Mouse (Mus musculus) liver, postnatal 0 days (tissue): ENCODE results near the gene Vps11. TPM values are rescaled to one million over a fixed set of nuclear protein-coding genes. Genes with fewer than 3 reads are reported as not detected.
A peak's percentile ranks its signal among the peaks of the same experiment; 100 is the strongest.

Experiments
- ATAC-seq: fragments of 200-750 bp; cut with Nextera tagmentation; 2 replicates; pipeline ENCODE4 v1.8.0; 2017; ENCODE audit warnings: mild to moderate bottlenecking, moderate library complexity
- DNase-seq: peaks from one replicate; pipeline ENCODE4 v3.0.0-alpha.2; 2016
- H3K27ac ChIP-seq: fragments of 300-500 bp; sonication (generic); 2 replicates; pipeline ENCODE4 v1.5.1; 2014; ENCODE audit warnings: antibody characterized with exemption, moderate library complexity, mild to moderate bottlenecking, low read depth
- H3K27me3 ChIP-seq: fragments of 300-500 bp; sonication (generic); 2 replicates; pipeline ENCODE4 v1.6.1; 2014; ENCODE audit warnings: low read length, control low read depth, mixed read lengths; ENCODE audit not compliant: insufficient read depth
- H3K36me3 ChIP-seq: fragments of 300-500 bp; sonication (generic); replicated peaks from 2 replicates; pipeline ENCODE4 v1.6.1; 2014; ENCODE audit warnings: mild to moderate bottlenecking, control low read depth, low read length, moderate library complexity, mixed read lengths; ENCODE audit not compliant: insufficient read depth
- H3K4me1 ChIP-seq: fragments of 300-500 bp; sonication (generic); 2 replicates; pipeline ENCODE4 v1.6.1; 2014; ENCODE audit warnings: antibody characterized with exemption, mild to moderate bottlenecking, control low read depth; ENCODE audit not compliant: insufficient read depth
- H3K4me2 ChIP-seq: fragments of 300-500 bp; sonication (generic); 2 replicates; pipeline ENCODE4 v1.6.1; 2014; ENCODE audit warnings: low read depth, mild to moderate bottlenecking, low read length, moderate library complexity, mixed read lengths
- H3K4me3 ChIP-seq: fragments of 300-500 bp; sonication (generic); 2 replicates; pipeline ENCODE4 v1.5.1; 2014; ENCODE audit warnings: low read depth, low read length
- H3K9ac ChIP-seq: fragments of 300-500 bp; sonication (generic); replicated peaks from 2 replicates; pipeline ENCODE4 v1.6.1; 2014; ENCODE audit warnings: mild to moderate bottlenecking, moderate library complexity
- H3K9me3 ChIP-seq: fragments of 300-500 bp; sonication (generic); 2 replicates; pipeline ENCODE4 v1.6.1; 2016; ENCODE audit warnings: mild to moderate bottlenecking, control low read depth, low read length, mixed read lengths
- CTCF ChIP-seq: sonication (generic); IDR thresholded peaks from 2 replicates; pipeline ENCODE4 v1.5.1; 2016; ENCODE audit warnings: antibody characterized with exemption, low read depth
- EP300 ChIP-seq: IDR thresholded peaks from 2 replicates; pipeline ENCODE4 v1.6.1; 2016; ENCODE audit warnings: antibody characterized with exemption, low read depth, mild to moderate bottlenecking
- WGBS: fragments of 180-500 bp; shearing (Covaris S2); extraction: QIAGEN DNeasy Blood & Tissue Kit; methylation state at CpG from one replicate; pipeline ENCODE4 v1.1.7; 2014; ENCODE audit not compliant: insufficient replicate concordance; 5-methylcytosine and 5-hydroxymethylcytosine counted together
- polyA plus RNA-seq: library from polyadenylated mRNA; unstranded; fragments of >200 nt; fragmentation: Nextera tagmentation; extraction: Ambion mirVana; gene quantifications from 2 replicates; pipeline ENCODE4 v1.2.1, GENCODE M21; 2015

Gene Vps11
- polyA plus RNA-seq, 1 experiment from 2014 or later, result 13.3 TPM

DNA sequence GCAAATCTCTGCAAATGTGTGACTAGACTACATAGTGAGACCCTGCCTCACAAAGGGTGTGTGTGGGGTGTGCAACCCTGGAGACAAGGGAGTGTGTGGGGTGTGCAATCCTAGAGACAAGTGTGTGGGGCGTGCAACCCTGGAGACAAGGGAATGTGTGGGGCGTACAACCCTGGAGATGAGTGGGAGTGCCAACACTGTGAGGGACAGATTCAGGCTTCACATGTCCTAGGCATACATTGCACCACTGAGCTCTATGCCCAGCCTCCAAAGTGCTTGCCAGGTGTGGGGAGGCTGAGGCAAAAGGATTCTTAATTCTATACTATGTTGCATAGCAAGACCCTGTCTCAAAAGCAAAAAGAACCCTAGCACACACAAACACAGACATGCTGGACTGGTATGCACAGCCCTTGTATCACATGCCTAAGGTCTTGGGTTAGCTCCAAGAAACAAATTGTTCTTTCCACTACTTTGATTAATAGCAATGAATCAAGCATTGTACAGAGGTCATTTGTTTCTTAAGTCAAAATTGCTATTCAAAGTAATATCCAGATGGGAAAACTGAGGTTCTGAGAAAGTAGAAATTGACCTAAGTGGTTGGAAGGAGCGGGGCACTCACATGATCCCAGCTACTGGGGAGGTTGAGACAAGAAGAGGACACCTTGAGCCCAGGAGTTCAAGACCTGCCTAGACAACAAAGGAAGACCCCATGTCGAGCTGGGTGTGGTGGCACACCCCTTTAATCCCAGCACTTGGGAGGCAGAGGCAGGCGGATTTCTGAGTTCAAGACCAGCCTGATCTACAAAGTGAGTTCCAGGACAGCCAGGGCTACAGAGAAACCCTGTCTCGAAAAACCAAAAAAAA is 15.7 kb downstream of the Vps11 start:
- peaks cover 40% of the 10 kb centered on the region for H3K36me3 ChIP-seq
- 84% methylated on average over 6 of the region's 6 CpGs for WGBS

GRCm38 (mm10) chr9:44343781-44344421 is 17.6 kb downstream of the Vps11 start, which contains the start of gene Hmbs:
Gene Hmbs, minus strand, starts transcription at chr9:44344228.
- H3K9me3 ChIP-seq, result no peaks in the 10 kb centered on the region
- H3K4me3 ChIP-seq, result peak within 1 kb of the TSS; percentile 79
- ATAC-seq (peak; percentile 87), DNase-seq (peak; percentile 95)
- H3K36me3 ChIP-seq, result peaks cover 51% of the 10 kb centered on the region
- H3K27ac ChIP-seq, result peak within 1 kb of the TSS; percentile 96
- peak within 1 kb of the TSS; percentile 95 for H3K9ac ChIP-seq
- no peaks in the 10 kb centered on the region for H3K27me3 ChIP-seq
- H3K4me2 ChIP-seq, result peak within 1 kb of the TSS; percentile 79
- TF ChIP-seq EP300 (no peak), CTCF (no peak)
- H3K4me1 ChIP-seq, result 0 out of 2 replicates have a peak, but pooled peaks cover 4% of the 10 kb centered on the region
- under 1% methylated on average over 39 of the region's 39 CpGs for WGBS

More for the DNA sequence above, 15.7 kb downstream of the Vps11 start:
- Histone ChIP-seq H3K4me3 (no peak overlapping the region), H3K9ac (no peak overlapping the region), H3K27me3 (no peaks in the 10 kb centered on the region), H3K9me3 (no peaks in the 10 kb centered on the region), H3K4me1 (0 out of 2 replicates have a peak, but pooled peaks cover 4% of the 10 kb centered on the region), H3K4me2 (no peak overlapping the region), H3K27ac (no peak overlapping the region)
- no peak for DNase-seq
- ATAC-seq, result no peak
- no peak for TF ChIP-seq CTCF
- TF ChIP-seq EP300, result no peak

DNA sequence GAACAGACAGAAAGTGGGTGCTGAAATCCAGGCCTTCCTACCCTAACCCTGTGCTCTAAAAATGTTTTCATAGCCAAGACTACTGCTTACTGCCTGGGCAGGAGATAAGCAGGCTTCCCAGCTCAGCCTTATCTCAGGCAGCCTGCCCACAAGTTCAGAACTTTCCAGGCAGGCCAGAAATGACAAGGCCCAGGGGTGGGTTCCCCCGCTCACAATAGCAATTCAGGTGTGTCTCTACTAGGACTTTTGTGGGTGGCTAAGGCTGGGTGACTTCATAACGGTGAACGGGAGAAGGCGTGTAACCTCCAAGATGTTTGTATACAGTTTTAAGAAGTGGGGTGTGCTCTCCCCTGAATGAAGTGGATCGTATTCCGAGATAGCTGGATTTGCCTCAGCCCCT is 18.2 kb downstream of the Vps11 start:
- Histone ChIP-seq H3K4me2 (peak overlapping the region; percentile 79), H3K36me3 (peaks cover 51% of the 10 kb centered on the region), H3K4me3 (peak overlapping the region; percentile 79), H3K9ac (peak overlapping the region; percentile 95), H3K9me3 (no peaks in the 10 kb centered on the region), H3K4me1 (0 out of 2 replicates have a peak, but pooled peaks cover 4% of the 10 kb centered on the region), H3K27ac (peak overlapping the region; percentile 96), H3K27me3 (no peaks in the 10 kb centered on the region)
- DNase-seq (peak; percentile 79), ATAC-seq (peak; percentile 75)
- no peak for TF ChIP-seq CTCF
- peak; percentile 96 for TF ChIP-seq EP300
- 4% methylated on average over 6 of the region's 6 CpGs for WGBS

DNA sequence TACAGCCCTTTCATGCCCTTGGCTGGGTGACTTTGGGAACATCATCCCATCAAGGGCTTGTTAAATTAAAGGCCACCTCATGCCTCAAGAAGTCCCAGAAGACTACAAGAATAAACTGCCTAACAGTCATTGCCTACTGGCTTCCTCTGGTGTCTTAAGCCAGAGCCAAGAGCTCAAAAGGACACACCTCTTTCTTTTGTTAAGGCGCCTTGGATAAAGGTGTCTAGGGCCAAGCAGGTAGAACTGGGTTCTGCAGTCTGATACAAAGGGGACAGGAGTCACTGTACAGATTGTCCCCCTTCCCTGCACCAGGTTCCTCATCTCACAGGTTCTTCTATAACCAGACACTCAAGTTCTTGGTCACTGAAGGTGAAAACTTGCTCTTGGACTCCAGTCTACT is 18.9 kb downstream of the Vps11 start:
- 59% methylated on average over 1 of the region's 1 CpGs for WGBS
- H3K4me3 ChIP-seq, result peak overlapping the region; percentile 79
- H3K4me2 ChIP-seq, result peak overlapping the region; percentile 79
- no peaks in the 10 kb centered on the region for H3K27me3 ChIP-seq
- ATAC-seq, result no peak
- peak overlapping the region; percentile 96 for H3K27ac ChIP-seq
- H3K9me3 ChIP-seq, result no peaks in the 10 kb centered on the region
- no peak for TF ChIP-seq CTCF
- no peak for TF ChIP-seq EP300
- H3K9ac ChIP-seq, result peak overlapping the region; percentile 95
- H3K36me3 ChIP-seq, result peaks cover 53% of the 10 kb centered on the region
- DNase-seq, result no peak
- peaks cover 7% of the 10 kb centered on the region for H3K4me1 ChIP-seq

DNA sequence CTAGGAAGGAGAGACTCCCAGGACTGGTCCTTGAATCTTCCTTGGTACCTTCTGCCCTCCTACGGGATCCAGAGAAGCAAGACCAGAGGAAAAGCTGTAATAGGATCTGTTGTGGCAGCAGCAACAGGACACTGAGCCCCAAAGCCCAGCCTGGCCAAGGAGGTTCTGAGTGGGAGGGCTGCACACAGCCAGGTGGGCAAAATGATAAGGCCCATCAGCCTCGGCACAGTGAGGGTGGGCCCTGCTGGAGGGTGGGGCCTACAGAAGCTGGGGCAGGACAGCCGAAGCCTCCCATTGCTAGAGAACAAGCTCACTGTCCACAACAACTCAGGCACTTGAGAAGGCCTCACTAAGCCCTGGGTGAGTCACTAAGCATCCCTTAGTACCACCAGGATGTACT is 19.3 kb downstream of the Vps11 start:
- peak; percentile 94 for TF ChIP-seq EP300
- TF ChIP-seq CTCF, result no peak
- H3K36me3 ChIP-seq, result peaks cover 53% of the 10 kb centered on the region
- peak overlapping the region; percentile 79 for H3K4me2 ChIP-seq
- H3K4me1 ChIP-seq, result peaks cover 10% of the 10 kb centered on the region
- ATAC-seq, result peak; percentile 73
- DNase-seq, result peak; percentile 86
- peak overlapping the region; percentile 96 for H3K27ac ChIP-seq
- H3K9me3 ChIP-seq, result no peaks in the 10 kb centered on the region
- H3K4me3 ChIP-seq, result peak overlapping the region; percentile 79
- no peaks in the 10 kb centered on the region for H3K27me3 ChIP-seq
- 41% methylated on average over 3 of the region's 3 CpGs for WGBS
- H3K9ac ChIP-seq, result peak overlapping the region; percentile 95

DNA sequence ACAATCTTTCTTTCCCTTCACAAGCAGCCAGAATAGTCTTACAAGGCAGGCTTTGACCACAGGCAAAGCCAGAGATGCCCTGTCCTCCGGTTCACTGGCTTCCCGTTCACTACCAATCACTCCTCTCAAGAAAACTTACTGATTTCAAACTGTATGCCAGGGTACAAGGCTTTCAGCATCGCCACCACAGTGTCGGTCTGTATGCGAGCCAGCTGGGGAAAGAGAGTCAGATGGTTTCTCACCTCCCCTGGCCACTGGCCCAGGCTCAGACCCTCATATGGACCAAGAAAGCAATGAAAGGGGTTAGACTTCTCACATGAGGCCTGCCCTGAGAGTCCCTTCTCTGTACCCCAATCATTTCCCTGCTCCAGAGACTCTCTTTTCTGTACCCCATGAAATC is 20.0 kb downstream of the Vps11 start:
- 63% methylated on average over 5 of the region's 5 CpGs for WGBS
- no peaks in the 10 kb centered on the region for H3K9me3 ChIP-seq
- TF ChIP-seq EP300 (no peak), CTCF (no peak)
- H3K9ac ChIP-seq, result peak overlapping the region; percentile 95
- peak overlapping the region; percentile 79 for H3K4me3 ChIP-seq
- DNase-seq, result no peak
- no peaks in the 10 kb centered on the region for H3K27me3 ChIP-seq
- peak overlapping the region; percentile 96 for H3K27ac ChIP-seq
- peaks cover 14% of the 10 kb centered on the region for H3K4me1 ChIP-seq
- ATAC-seq, result no peak
- H3K4me2 ChIP-seq, result peak overlapping the region; percentile 79
- H3K36me3 ChIP-seq, result peaks cover 56% of the 10 kb centered on the region
